Mouse (Mus musculus): ENCODE measurements at regions not wholly inside any gene's neighbourhood (a gene's known extent, or its start where the extent isn't known, plus 50 kb on each side); places are given as distances from the start of the nearest gene placed in this dataset.

- intact Hi-C loops (cut with DNase I), result loop anchor here (10.0 kb wide), 1 partner anchor 1054 kb away; no protein-coding TSS in a partner anchor
- DNase-seq (ENCODE audit: low spot score), result no peak
Measured at GRCm38 (mm10) chr12:26079061-26079625, 335.9 kb downstream of the Rnf144a start.

DNA sequence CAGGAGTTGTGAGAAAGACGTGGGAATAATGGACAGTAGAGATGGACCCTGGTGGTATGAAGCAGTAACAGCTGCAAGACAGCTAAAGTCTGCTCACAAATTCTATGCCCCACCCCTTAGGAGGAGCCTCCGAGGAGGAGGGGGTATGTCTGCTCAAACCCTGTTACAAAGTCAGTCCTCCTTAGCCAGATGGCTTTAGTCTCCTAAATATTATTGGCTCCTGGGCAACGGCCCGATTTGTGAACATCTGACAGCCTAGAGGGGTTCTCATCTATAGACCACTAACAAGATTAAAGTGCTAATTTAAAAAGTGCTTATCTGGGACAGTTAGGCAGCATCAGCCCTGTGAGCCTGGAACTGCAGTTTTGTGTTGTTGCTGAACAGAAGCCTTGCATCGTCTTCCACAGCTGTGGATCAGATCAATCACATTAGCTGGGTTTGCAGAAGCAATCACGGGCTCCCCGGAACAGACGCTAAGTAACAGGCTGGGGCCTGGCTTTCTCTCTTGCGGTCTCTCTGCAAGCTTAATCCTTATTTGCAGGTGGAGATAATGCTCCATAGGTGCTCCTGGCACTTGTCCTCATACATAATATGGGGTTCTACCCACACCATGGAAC, 339.3 kb downstream of the Rnf144a start:
- DNase-seq (ENCODE audit: low spot score), result no peak
- intact Hi-C loops (cut with DNase I), result loop anchor here (10.0 kb wide), 1 partner anchor 1051 kb away; no protein-coding TSS in a partner anchor

DNA sequence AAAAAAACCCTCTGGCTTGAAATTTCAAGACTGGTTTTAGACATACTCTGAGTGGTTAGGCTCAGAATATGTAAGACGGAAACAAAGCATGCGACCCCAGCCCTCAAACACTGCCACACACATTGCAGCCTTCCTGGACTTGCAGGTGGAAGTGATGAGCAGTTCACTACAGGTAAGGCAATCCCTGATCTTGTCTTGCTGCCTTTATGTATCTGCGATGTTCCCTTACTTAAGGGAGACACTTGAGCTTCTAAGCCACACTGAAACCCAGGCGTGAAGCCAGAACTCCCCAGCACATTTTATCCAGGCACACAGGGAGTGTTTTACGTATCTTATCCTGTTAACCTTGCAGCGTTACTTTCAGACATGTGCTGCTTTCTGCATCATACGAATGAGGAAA, 342.9 kb downstream of the Rnf144a start:
- intact Hi-C loops (cut with DNase I), result loop anchor here (10.0 kb wide), 1 partner anchor 1047 kb away; no protein-coding TSS in a partner anchor
- no peak for DNase-seq (ENCODE audit: low spot score)

GRCm38 (mm10) chr12:26071610-26072009, 343.4 kb downstream of the Rnf144a start:
- DNase-seq (ENCODE audit: low spot score), result peak; percentile 3
- intact Hi-C loops (cut with DNase I), result loop anchor here (1.0 to 10.0 kb wide), 3 partner anchors 207 to 1047 kb away; no protein-coding TSS in a partner anchor

DNA sequence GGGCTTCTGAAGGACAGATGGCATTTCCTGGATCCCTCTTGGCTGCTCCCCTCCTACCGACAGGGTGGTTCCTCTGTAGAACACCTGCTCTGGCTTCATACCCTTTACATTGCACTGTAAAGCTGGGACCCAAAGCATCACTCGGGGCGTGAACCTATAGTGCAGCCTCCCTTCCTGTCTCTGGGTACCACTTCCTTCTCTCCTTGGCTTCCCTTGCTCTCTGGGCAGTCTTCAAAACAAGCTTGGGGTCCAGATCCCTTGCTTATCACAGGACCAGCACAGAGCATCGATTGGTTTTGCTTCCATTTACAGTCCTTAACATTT, 346.4 kb downstream of the Rnf144a start:
- DNase-seq (ENCODE audit: low spot score), result no peak
- intact Hi-C loops (cut with DNase I), result no loop called here

DNA sequence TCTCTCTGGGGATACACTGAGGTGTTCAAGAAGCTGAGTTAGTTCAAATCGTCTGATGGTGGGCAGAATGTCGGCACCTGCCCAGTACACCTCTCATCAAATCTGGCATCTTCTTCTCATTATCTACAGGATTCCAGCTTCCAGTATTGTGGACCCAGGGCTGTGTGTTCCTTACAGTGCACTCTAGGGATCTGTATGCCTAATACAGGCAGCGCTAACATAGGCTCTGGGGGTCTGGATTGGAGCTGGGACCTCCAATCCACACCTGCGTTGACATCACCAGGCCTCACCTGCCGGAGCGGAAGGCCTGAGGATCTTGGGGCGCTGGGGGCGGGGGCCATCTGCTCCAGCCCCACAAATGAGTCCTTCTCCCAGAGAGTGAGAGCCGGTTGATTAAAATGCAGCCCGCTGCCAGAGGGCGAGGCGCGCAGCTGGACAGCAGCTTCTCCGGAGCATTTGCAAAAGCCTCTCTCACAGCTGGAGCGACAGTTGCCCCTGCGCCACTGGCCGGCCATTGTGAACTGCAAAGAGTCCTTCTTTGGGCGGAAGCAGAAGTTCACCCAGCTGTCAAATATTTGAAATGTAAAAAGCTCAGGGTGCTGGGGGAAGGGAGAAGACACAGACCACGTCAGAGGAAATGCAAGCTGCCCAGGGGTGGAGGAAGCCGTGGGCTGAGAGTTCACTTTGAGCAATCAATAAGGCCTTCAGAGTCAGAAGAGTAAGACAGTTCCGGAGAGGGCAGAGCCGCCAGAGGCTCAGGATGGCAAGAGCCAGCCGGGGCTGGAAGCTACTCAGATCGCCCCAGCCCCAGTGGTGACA, 347.0 kb downstream of the Rnf144a start:
- peak; percentile 10 for DNase-seq (ENCODE audit: low spot score)
- intact Hi-C loops (cut with DNase I), result no loop called here

GRCm38 (mm10) chr12:26060378-26060777, 354.7 kb downstream of the Rnf144a start:
- intact Hi-C loops (cut with DNase I), result no loop called here

DNA sequence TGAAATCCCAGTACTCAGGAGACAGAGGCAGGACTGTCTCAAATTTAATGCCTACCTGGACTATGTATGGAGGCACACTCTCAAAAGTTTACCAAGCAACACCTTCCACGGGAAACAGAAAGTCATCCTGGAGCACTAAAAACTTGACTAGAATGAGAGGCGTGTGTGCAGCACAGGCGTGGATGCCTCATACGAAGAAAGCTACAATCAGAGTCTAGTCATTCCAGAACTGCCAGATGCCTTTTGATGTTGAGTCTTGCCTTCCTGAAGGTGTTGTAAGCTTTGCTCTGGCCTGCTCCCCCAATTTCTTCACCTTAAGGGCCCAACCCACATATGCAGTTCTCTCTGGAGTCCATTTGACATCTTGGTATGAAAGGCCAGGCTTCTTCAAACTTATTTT, 356.0 kb downstream of the Rnf144a start:
- DNase-seq (ENCODE audit: low spot score), result no peak
- intact Hi-C loops (cut with DNase I), result no loop called here

More at GRCm38 (mm10) chr12:26060378-26060777, 354.7 kb downstream of the Rnf144a start:
- no peak for DNase-seq (ENCODE audit: low spot score)

- intact Hi-C loops (cut with DNase I), result no loop called here
- DNase-seq (ENCODE audit: low spot score), result no peak
Measured at GRCm38 (mm10) chr12:26057491-26058054, 357.5 kb downstream of the Rnf144a start.

DNA sequence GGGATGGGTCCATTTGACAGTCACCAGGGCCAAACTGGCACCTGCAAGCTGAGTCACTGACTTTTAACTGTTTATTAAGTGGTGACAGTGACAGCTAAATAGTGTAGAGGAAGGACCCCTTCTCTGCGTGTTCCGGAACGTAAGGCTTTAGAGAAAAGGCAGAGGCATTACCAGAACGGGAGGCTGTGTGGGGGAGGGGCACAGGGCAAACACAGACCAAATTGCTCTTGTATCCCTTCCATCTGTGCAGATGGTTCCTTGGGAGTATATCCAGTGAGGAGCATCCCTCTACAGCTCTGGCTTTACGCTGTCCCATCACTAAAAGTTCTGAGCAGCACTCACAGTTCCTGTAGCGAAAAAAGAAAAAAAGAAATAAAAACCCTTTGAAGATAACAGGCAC, 368.1 kb downstream of the Rnf144a start:
- no peak for DNase-seq (ENCODE audit: low spot score)
- intact Hi-C loops (cut with DNase I), result no loop called here

GRCm38 (mm10) chr12:26045321-26045720, 369.7 kb downstream of the Rnf144a start:
- intact Hi-C loops (cut with DNase I), result no loop called here
- no peak for DNase-seq (ENCODE audit: low spot score)

GRCm38 (mm10) chr12:26012951-26013350, 402.1 kb downstream of the Rnf144a start:
- DNase-seq (ENCODE audit: low spot score), result no peak
- intact Hi-C loops (cut with DNase I), result no loop called here

GRCm38 (mm10) chr12:25994063-25994462, 421.0 kb downstream of the Rnf144a start:
- no peak for DNase-seq (ENCODE audit: low spot score)
- intact Hi-C loops (cut with DNase I), result no loop called here

GRCm38 (mm10) chr12:25991801-25992525, 423.1 kb downstream of the Rnf144a start:
- DNase-seq (ENCODE audit: low spot score), result no peak
- intact Hi-C loops (cut with DNase I), result no loop called here

GRCm38 (mm10) chr12:25982545-25982944, 432.5 kb downstream of the Rnf144a start:
- intact Hi-C loops (cut with DNase I), result no loop called here
- no peak for DNase-seq (ENCODE audit: low spot score)

- intact Hi-C loops (cut with DNase I), result no loop called here
- no peak for DNase-seq (ENCODE audit: low spot score)
Measured at GRCm38 (mm10) chr12:25978335-25978734, 436.7 kb downstream of the Rnf144a start.

GRCm38 (mm10) chr12:25958584-25958983, 456.5 kb downstream of the Rnf144a start:
- DNase-seq (ENCODE audit: low spot score), result no peak
- intact Hi-C loops (cut with DNase I), result no loop called here

DNA sequence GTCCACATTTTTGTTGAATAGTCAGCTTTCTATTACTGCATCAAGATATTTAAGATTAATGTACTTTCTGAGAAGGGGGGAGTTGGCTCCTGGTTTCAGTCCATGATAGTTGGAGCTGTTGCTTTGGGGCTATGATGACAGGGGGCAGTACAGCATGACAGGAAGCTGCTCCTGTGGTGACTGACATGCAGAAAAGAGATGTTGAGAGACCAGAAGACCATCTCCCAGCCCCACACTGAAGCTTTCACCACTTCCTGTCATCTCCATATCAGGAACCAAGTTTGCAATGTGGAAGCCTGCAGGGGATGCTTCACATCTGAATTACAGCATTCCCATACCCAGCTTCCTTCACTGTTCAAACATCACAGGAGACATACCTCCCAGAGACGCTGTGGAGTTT, 457.5 kb downstream of the Rnf144a start:
- intact Hi-C loops (cut with DNase I), result no loop called here
- DNase-seq (ENCODE audit: low spot score), result no peak

DNA sequence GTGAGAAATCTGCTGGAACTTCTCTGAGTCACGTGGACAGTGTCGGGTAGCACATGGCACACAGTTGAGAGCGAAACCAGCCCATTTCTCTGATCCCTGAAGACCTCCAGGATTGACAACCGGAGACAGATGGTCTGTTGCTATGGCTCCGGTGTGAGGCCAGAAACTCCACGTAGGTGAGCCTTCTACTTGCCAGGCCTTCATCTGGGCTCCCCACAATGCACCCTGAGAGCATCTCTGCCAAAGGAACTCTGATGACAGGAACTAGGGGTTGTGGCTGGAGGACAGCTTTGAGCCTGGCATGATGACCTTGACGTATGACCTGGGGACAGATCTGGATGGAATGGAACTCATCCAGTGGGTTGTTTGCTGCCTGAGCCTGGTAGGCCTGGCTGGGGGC, 467.9 kb downstream of the Rnf144a start:
- intact Hi-C loops (cut with DNase I), result no loop called here
- no peak for DNase-seq (ENCODE audit: low spot score)

- no peak for DNase-seq (ENCODE audit: low spot score)
Measured at GRCm38 (mm10) chr12:25946121-25946520, 468.9 kb downstream of the Rnf144a start.

More at GRCm38 (mm10) chr12:25946121-25946520, 468.9 kb downstream of the Rnf144a start:
- intact Hi-C loops (cut with DNase I), result no loop called here
